Mouse (Mus musculus) cortical plate, adult 2 months (tissue): ENCODE measurements around the gene Spats2l.

Source experiments
- CTCF ChIP-seq: fragments of 200-500 bp; IDR thresholded peaks from 2 replicates; pipeline ENCODE4 v1.5.1; 2011; ENCODE audit warnings: mild to moderate bottlenecking, control low read depth, low read length; ENCODE audit not compliant: insufficient read depth; ENCODE audit errors: extremely low read depth
- POLR2A ChIP-seq: fragments of 200-500 bp; IDR thresholded peaks from 2 replicates; pipeline ENCODE4 v1.6.1; 2011; ENCODE audit warnings: mild to moderate bottlenecking, low read length, control low read depth; ENCODE audit not compliant: insufficient read depth; ENCODE audit errors: extremely low read depth

GRCm38 (mm10) chr1:57905912-57906311, 131.9 kb downstream of the Spats2l start:
- TF ChIP-seq POLR2A, result no peak
- no peak for TF ChIP-seq CTCF
